Mouse (Mus musculus) heart, embryonic 13.5 days (tissue): ENCODE measurements at regions not wholly inside any gene's neighbourhood (a gene's known extent, or its start where the extent isn't known, plus 50 kb on each side); places are given as distances from the start of the nearest gene placed in this dataset.

Experiments used
- ATAC-seq: fragments of 200-750 bp; cut with Nextera tagmentation; 2 replicates; pipeline ENCODE4 v1.8.0; 2017; ENCODE audit warnings: moderate TSS enrichment; ENCODE audit not compliant: insufficient number of reproducible peaks, low FRiP score, low TSS enrichment; ENCODE audit errors: extremely low read depth
- H3K27ac ChIP-seq: fragments of 300-500 bp; sonication (generic); replicated peaks from 2 replicates; pipeline ENCODE4 v1.5.1; 2015; ENCODE audit warnings: moderate library complexity, mild to moderate bottlenecking, inconsistent platforms
- H3K27me3 ChIP-seq: fragments of 300-500 bp; sonication (generic); replicated peaks from 2 replicates; pipeline ENCODE4 v1.6.1; 2015; ENCODE audit warnings: mild to moderate bottlenecking, inconsistent platforms
- H3K36me3 ChIP-seq: fragments of 300-500 bp; sonication (generic); 2 replicates; pipeline ENCODE4 v1.6.1; 2015; ENCODE audit warnings: mild to moderate bottlenecking, inconsistent platforms
- H3K4me1 ChIP-seq: fragments of 300-500 bp; sonication (generic); 2 replicates; pipeline ENCODE4 v1.6.1; 2015; ENCODE audit warnings: inconsistent platforms
- H3K4me2 ChIP-seq: fragments of 300-500 bp; sonication (generic); 2 replicates; pipeline ENCODE4 v1.6.1; 2015; ENCODE audit warnings: inconsistent platforms, mild to moderate bottlenecking, moderate library complexity
- H3K4me3 ChIP-seq: fragments of 300-500 bp; sonication (generic); 2 replicates; pipeline ENCODE4 v1.5.1; 2015; ENCODE audit warnings: moderate library complexity, mild to moderate bottlenecking, inconsistent platforms
- H3K9ac ChIP-seq: fragments of 300-500 bp; sonication (generic); 2 replicates; pipeline ENCODE4 v1.6.1; 2015; ENCODE audit warnings: inconsistent platforms, mild to moderate bottlenecking, moderate library complexity
- H3K9me3 ChIP-seq: fragments of 300-500 bp; sonication (generic); 2 replicates; pipeline ENCODE4 v1.6.1; 2016; ENCODE audit warnings: inconsistent platforms
- WGBS: fragments of 180-500 bp; shearing (Covaris S2); methylation state at CpG from one replicate; pipeline ENCODE4 v1.1.7; 2015; ENCODE audit warnings: mixed read lengths; 5-methylcytosine and 5-hydroxymethylcytosine counted together

- no peaks in the 10 kb centered on the region for H3K27me3 ChIP-seq
- H3K4me3 ChIP-seq, result no peak overlapping the region
- H3K9ac ChIP-seq, result no peak overlapping the region
- H3K27ac ChIP-seq, result no peak overlapping the region
- H3K4me2 ChIP-seq, result no peak overlapping the region
- ATAC-seq, result no peak
- WGBS, result 84% methylated on average over 1 of the region's 1 CpGs
- no peaks in the 10 kb centered on the region for H3K9me3 ChIP-seq
- no peaks in the 10 kb centered on the region for H3K36me3 ChIP-seq
- H3K4me1 ChIP-seq, result no peaks in the 10 kb centered on the region
Observed at GRCm38 (mm10) chr15:56979353-56979752, 498.1 kb downstream of the Slc22a22 start.

- Histone ChIP-seq H3K27me3 (no peaks in the 10 kb centered on the region), H3K27ac (no peak overlapping the region), H3K4me1 (no peaks in the 10 kb centered on the region), H3K36me3 (no peaks in the 10 kb centered on the region), H3K9ac (no peak overlapping the region), H3K4me2 (no peak overlapping the region), H3K4me3 (no peak overlapping the region), H3K9me3 (no peaks in the 10 kb centered on the region)
- WGBS, result 68% methylated on average over 4 of the region's 4 CpGs
- ATAC-seq, result no peak
Observed at GRCm38 (mm10) chr15:56975446-56976433, 501.7 kb downstream of the Slc22a22 start.

GRCm38 (mm10) chr15:56970140-56970539 lies 507.3 kb downstream of the Slc22a22 start:
- 59% methylated on average over 1 of the region's 1 CpGs for WGBS
- H3K27ac ChIP-seq, result no peak overlapping the region
- H3K4me2 ChIP-seq, result no peak overlapping the region
- H3K27me3 ChIP-seq, result no peaks in the 10 kb centered on the region
- H3K4me1 ChIP-seq, result no peaks in the 10 kb centered on the region
- H3K36me3 ChIP-seq, result no peaks in the 10 kb centered on the region
- H3K9ac ChIP-seq, result no peak overlapping the region
- H3K9me3 ChIP-seq, result no peaks in the 10 kb centered on the region
- ATAC-seq, result no peak
- no peak overlapping the region for H3K4me3 ChIP-seq

- Histone ChIP-seq H3K9ac (no peak overlapping the region), H3K27me3 (no peaks in the 10 kb centered on the region), H3K4me1 (no peaks in the 10 kb centered on the region), H3K4me2 (no peak overlapping the region), H3K27ac (no peak overlapping the region), H3K4me3 (no peak overlapping the region), H3K9me3 (no peaks in the 10 kb centered on the region; the same call in 1 of the 2 replicates), H3K36me3 (no peaks in the 10 kb centered on the region)
- WGBS, result 84% methylated on average over 2 of the region's 2 CpGs
- ATAC-seq, result no peak
Observed at GRCm38 (mm10) chr15:56956356-56956755, 521.1 kb downstream of the Slc22a22 start.

GRCm38 (mm10) chr15:56952176-56952575 lies 525.2 kb downstream of the Slc22a22 start:
- H3K27me3 ChIP-seq, result no peaks in the 10 kb centered on the region
- H3K4me2 ChIP-seq, result no peak overlapping the region
- H3K9me3 ChIP-seq, result no peaks in the 10 kb centered on the region; the same call in 1 of the 2 replicates
- H3K9ac ChIP-seq, result no peak overlapping the region
- no peak overlapping the region for H3K27ac ChIP-seq
- no peaks in the 10 kb centered on the region for H3K4me1 ChIP-seq
- no peaks in the 10 kb centered on the region for H3K36me3 ChIP-seq
- no peak overlapping the region for H3K4me3 ChIP-seq
- ATAC-seq, result no peak

GRCm38 (mm10) chr15:56950824-56951223 lies 526.6 kb downstream of the Slc22a22 start:
- no peak overlapping the region for H3K4me2 ChIP-seq
- 52% methylated on average over 2 of the region's 2 CpGs for WGBS
- ATAC-seq, result no peak
- no peak overlapping the region for H3K27ac ChIP-seq
- no peaks in the 10 kb centered on the region for H3K4me1 ChIP-seq
- no peak overlapping the region for H3K4me3 ChIP-seq
- no peaks in the 10 kb centered on the region for H3K36me3 ChIP-seq
- no peaks in the 10 kb centered on the region for H3K27me3 ChIP-seq
- H3K9me3 ChIP-seq, result no peaks in the 10 kb centered on the region; the same call in 1 of the 2 replicates
- H3K9ac ChIP-seq, result no peak overlapping the region

GRCm38 (mm10) chr15:56940891-56941290 lies 536.5 kb downstream of the Slc22a22 start:
- Histone ChIP-seq H3K27ac (no peak overlapping the region), H3K4me3 (no peak overlapping the region), H3K9ac (no peak overlapping the region), H3K27me3 (no peaks in the 10 kb centered on the region), H3K9me3 (no peaks in the 10 kb centered on the region), H3K4me2 (no peak overlapping the region), H3K4me1 (no peaks in the 10 kb centered on the region), H3K36me3 (no peaks in the 10 kb centered on the region)
- 77% methylated on average over 1 of the region's 1 CpGs for WGBS
- no peak for ATAC-seq

- Histone ChIP-seq H3K9me3 (no peaks in the 10 kb centered on the region), H3K4me2 (no peak overlapping the region), H3K27ac (no peak overlapping the region), H3K4me3 (no peak overlapping the region), H3K27me3 (no peaks in the 10 kb centered on the region), H3K4me1 (no peaks in the 10 kb centered on the region), H3K9ac (no peak overlapping the region), H3K36me3 (no peaks in the 10 kb centered on the region)
- no peak for ATAC-seq
Observed at GRCm38 (mm10) chr15:56896553-56896952, 580.9 kb downstream of the Slc22a22 start.

GRCm38 (mm10) chr15:56881501-56881900 lies 595.9 kb downstream of the Slc22a22 start:
- no peaks in the 10 kb centered on the region for H3K36me3 ChIP-seq
- WGBS, result 59% methylated on average over 5 of the region's 5 CpGs
- 0 out of 2 replicates have a peak, but pooled peaks cover 3% of the 10 kb centered on the region for H3K9me3 ChIP-seq
- ATAC-seq, result no peak
- no peak overlapping the region for H3K9ac ChIP-seq
- H3K27ac ChIP-seq, result no peak overlapping the region
- no peaks in the 10 kb centered on the region for H3K27me3 ChIP-seq
- H3K4me1 ChIP-seq, result no peaks in the 10 kb centered on the region
- H3K4me3 ChIP-seq, result no peak overlapping the region
- H3K4me2 ChIP-seq, result no peak overlapping the region

GRCm38 (mm10) chr15:56865879-56866278 lies 611.5 kb downstream of the Slc22a22 start:
- Histone ChIP-seq H3K4me2 (no peak overlapping the region), H3K4me1 (no peaks in the 10 kb centered on the region), H3K9me3 (no peaks in the 10 kb centered on the region), H3K4me3 (no peak overlapping the region), H3K27me3 (no peaks in the 10 kb centered on the region), H3K27ac (no peak overlapping the region), H3K36me3 (no peaks in the 10 kb centered on the region), H3K9ac (no peak overlapping the region)
- 78% methylated on average over 6 of the region's 6 CpGs for WGBS
- no peak for ATAC-seq

- WGBS, result 19% methylated on average over 4 of the region's 4 CpGs
- H3K4me2 ChIP-seq, result no peak overlapping the region
- no peaks in the 10 kb centered on the region for H3K27me3 ChIP-seq
- H3K4me3 ChIP-seq, result no peak overlapping the region
- ATAC-seq, result no peak
- no peak overlapping the region for H3K27ac ChIP-seq
- no peaks in the 10 kb centered on the region for H3K36me3 ChIP-seq
- no peaks in the 10 kb centered on the region for H3K9me3 ChIP-seq
- no peak overlapping the region for H3K9ac ChIP-seq
- no peaks in the 10 kb centered on the region for H3K4me1 ChIP-seq
Observed at GRCm38 (mm10) chr15:56865035-56865804, 612.2 kb downstream of the Slc22a22 start.
